Mouse (Mus musculus): ENCODE measurements around the gene Mamld1. TPM values are rescaled to one million over a fixed set of nuclear protein-coding genes. Genes with fewer than 3 reads are reported as not detected.

Mamld1 gene
- polyA plus RNA-seq, 1 experiment, result 0.16 TPM

GRCm38 (mm10) chrX:71122359-71123293 is 72.6 kb downstream of the Mamld1 start:
- H3K9ac ChIP-seq (ENCODE audit: low read depth, poor library complexity, severe bottlenecking), result no peak overlapping the region
- no peaks in the 10 kb centered on the region for H3K27me3 ChIP-seq (ENCODE audit: control insufficient read depth, insufficient read depth, low read length, poor library complexity, severe bottlenecking)
- no peaks in the 10 kb centered on the region for H3K9me3 ChIP-seq (replicated peaks; ENCODE audit: control insufficient read depth, insufficient read depth, low read length, poor library complexity, severe bottlenecking)
- no peak overlapping the region for H3K27ac ChIP-seq (ENCODE audit: insufficient read depth, low read length)
- no peaks in the 10 kb centered on the region for H3K36me3 ChIP-seq (ENCODE audit: control insufficient read depth, insufficient read depth, low read length, poor library complexity, severe bottlenecking)
- no peak for TF ChIP-seq EP300 (IDR thresholded peaks at IDR 0.05; ENCODE audit: insufficient read depth, low read depth, low read length)
- TF ChIP-seq CTCF (IDR thresholded peaks at IDR 0.05; ENCODE audit: low read depth, low read length), result no peak
- TF ChIP-seq POLR2A (IDR thresholded peaks at IDR 0.05; ENCODE audit: insufficient read depth, low read length), result no peak
- H3K4me1 ChIP-seq (ENCODE audit: control insufficient read depth, insufficient read depth, low read length), result no peaks in the 10 kb centered on the region
- H3K4me3 ChIP-seq (ENCODE audit: low read depth, low read length), result no peak overlapping the region

GRCm38 (mm10) chrX:71125013-71125412 is 75.0 kb downstream of the Mamld1 start:
- TF ChIP-seq POLR2A (IDR thresholded peaks at IDR 0.05; ENCODE audit: insufficient read depth, low read length) (no peak), CTCF (IDR thresholded peaks at IDR 0.05; ENCODE audit: low read depth, low read length) (no peak), EP300 (IDR thresholded peaks at IDR 0.05; ENCODE audit: insufficient read depth, low read depth, low read length) (no peak)
- Histone ChIP-seq H3K9ac (ENCODE audit: low read depth, poor library complexity, severe bottlenecking) (no peak overlapping the region), H3K4me1 (ENCODE audit: control insufficient read depth, insufficient read depth, low read length) (no peaks in the 10 kb centered on the region), H3K9me3 (replicated peaks; ENCODE audit: control insufficient read depth, insufficient read depth, low read length, poor library complexity, severe bottlenecking) (no peaks in the 10 kb centered on the region), H3K36me3 (ENCODE audit: control insufficient read depth, insufficient read depth, low read length, poor library complexity, severe bottlenecking) (no peaks in the 10 kb centered on the region), H3K27me3 (ENCODE audit: control insufficient read depth, insufficient read depth, low read length, poor library complexity, severe bottlenecking) (no peaks in the 10 kb centered on the region), H3K27ac (ENCODE audit: insufficient read depth, low read length) (no peak overlapping the region), H3K4me3 (ENCODE audit: low read depth, low read length) (no peak overlapping the region)

GRCm38 (mm10) chrX:71131464-71131863 is 81.4 kb downstream of the Mamld1 start:
- H3K27me3 ChIP-seq (ENCODE audit: control insufficient read depth, insufficient read depth, low read length, poor library complexity, severe bottlenecking), result no peaks in the 10 kb centered on the region
- no peaks in the 10 kb centered on the region for H3K36me3 ChIP-seq (ENCODE audit: control insufficient read depth, insufficient read depth, low read length, poor library complexity, severe bottlenecking)
- no peak overlapping the region for H3K9ac ChIP-seq (ENCODE audit: low read depth, poor library complexity, severe bottlenecking)
- peak; percentile 15 for TF ChIP-seq CTCF (IDR thresholded peaks at IDR 0.05; ENCODE audit: low read depth, low read length)
- TF ChIP-seq EP300 (IDR thresholded peaks at IDR 0.05; ENCODE audit: insufficient read depth, low read depth, low read length), result no peak
- no peak overlapping the region for H3K4me3 ChIP-seq (ENCODE audit: low read depth, low read length)
- H3K9me3 ChIP-seq (replicated peaks; ENCODE audit: control insufficient read depth, insufficient read depth, low read length, poor library complexity, severe bottlenecking), result no peaks in the 10 kb centered on the region
- H3K27ac ChIP-seq (ENCODE audit: insufficient read depth, low read length), result no peak overlapping the region
- H3K4me1 ChIP-seq (ENCODE audit: control insufficient read depth, insufficient read depth, low read length), result no peaks in the 10 kb centered on the region

- TF ChIP-seq CTCF (IDR thresholded peaks at IDR 0.05; ENCODE audit: low read depth, low read length) (no peak), POLR2A (IDR thresholded peaks at IDR 0.05; ENCODE audit: insufficient read depth, low read length) (no peak)
- no peaks in the 10 kb centered on the region for H3K4me1 ChIP-seq (ENCODE audit: control insufficient read depth, insufficient read depth, low read length)
- no peak overlapping the region for H3K4me3 ChIP-seq (ENCODE audit: low read depth, low read length)
- H3K27ac ChIP-seq (ENCODE audit: insufficient read depth, low read length), result no peak overlapping the region
- H3K27me3 ChIP-seq (ENCODE audit: control insufficient read depth, insufficient read depth, low read length, poor library complexity, severe bottlenecking), result no peaks in the 10 kb centered on the region
- no peaks in the 10 kb centered on the region for H3K36me3 ChIP-seq (ENCODE audit: control insufficient read depth, insufficient read depth, low read length, poor library complexity, severe bottlenecking)
- no peak overlapping the region for H3K9ac ChIP-seq (ENCODE audit: low read depth, poor library complexity, severe bottlenecking)
- no peaks in the 10 kb centered on the region for H3K9me3 ChIP-seq (replicated peaks; ENCODE audit: control insufficient read depth, insufficient read depth, low read length, poor library complexity, severe bottlenecking)
Observed at GRCm38 (mm10) chrX:71141390-71141789, 91.3 kb downstream of the Mamld1 start.

GRCm38 (mm10) chrX:71149441-71150050 is 99.5 kb downstream of the Mamld1 start:
- Histone ChIP-seq H3K4me3 (ENCODE audit: low read depth, low read length) (no peak overlapping the region), H3K9me3 (replicated peaks; ENCODE audit: control insufficient read depth, insufficient read depth, low read length, poor library complexity, severe bottlenecking) (no peaks in the 10 kb centered on the region), H3K27me3 (ENCODE audit: control insufficient read depth, insufficient read depth, low read length, poor library complexity, severe bottlenecking) (no peaks in the 10 kb centered on the region), H3K4me1 (ENCODE audit: control insufficient read depth, insufficient read depth, low read length) (no peaks in the 10 kb centered on the region), H3K9ac (ENCODE audit: low read depth, poor library complexity, severe bottlenecking) (no peak overlapping the region), H3K36me3 (ENCODE audit: control insufficient read depth, insufficient read depth, low read length, poor library complexity, severe bottlenecking) (no peaks in the 10 kb centered on the region), H3K27ac (ENCODE audit: insufficient read depth, low read length) (no peak overlapping the region)
- TF ChIP-seq EP300 (IDR thresholded peaks at IDR 0.05; ENCODE audit: insufficient read depth, low read depth, low read length), result no peak
- TF ChIP-seq CTCF (IDR thresholded peaks at IDR 0.05; ENCODE audit: low read depth, low read length), result no peak
- TF ChIP-seq POLR2A (IDR thresholded peaks at IDR 0.05; ENCODE audit: insufficient read depth, low read length), result no peak

- Histone ChIP-seq H3K4me1 (ENCODE audit: control insufficient read depth, insufficient read depth, low read length) (no peaks in the 10 kb centered on the region), H3K9me3 (replicated peaks; ENCODE audit: control insufficient read depth, insufficient read depth, low read length, poor library complexity, severe bottlenecking) (no peaks in the 10 kb centered on the region), H3K27me3 (ENCODE audit: control insufficient read depth, insufficient read depth, low read length, poor library complexity, severe bottlenecking) (no peaks in the 10 kb centered on the region), H3K27ac (ENCODE audit: insufficient read depth, low read length) (no peak overlapping the region), H3K4me3 (ENCODE audit: low read depth, low read length) (no peak overlapping the region), H3K36me3 (ENCODE audit: control insufficient read depth, insufficient read depth, low read length, poor library complexity, severe bottlenecking) (no peaks in the 10 kb centered on the region), H3K9ac (ENCODE audit: low read depth, poor library complexity, severe bottlenecking) (no peak overlapping the region)
- TF ChIP-seq EP300 (IDR thresholded peaks at IDR 0.05; ENCODE audit: insufficient read depth, low read depth, low read length) (no peak), CTCF (IDR thresholded peaks at IDR 0.05; ENCODE audit: low read depth, low read length) (no peak), POLR2A (IDR thresholded peaks at IDR 0.05; ENCODE audit: insufficient read depth, low read length) (no peak)
Observed at GRCm38 (mm10) chrX:71150551-71151001, 100.5 kb downstream of the Mamld1 start.

All from ES-Bruce4 (cell line).